Mouse (Mus musculus): ENCODE results near the gene Bscl2.

Gene Bscl2

GRCm38 (mm10) chr19:8837251-8837791 is at the start of gene Bscl2:
Bscl2 (plus strand) TSS chr19:8837467.
- DNase-seq = peak; percentile 84

DNA sequence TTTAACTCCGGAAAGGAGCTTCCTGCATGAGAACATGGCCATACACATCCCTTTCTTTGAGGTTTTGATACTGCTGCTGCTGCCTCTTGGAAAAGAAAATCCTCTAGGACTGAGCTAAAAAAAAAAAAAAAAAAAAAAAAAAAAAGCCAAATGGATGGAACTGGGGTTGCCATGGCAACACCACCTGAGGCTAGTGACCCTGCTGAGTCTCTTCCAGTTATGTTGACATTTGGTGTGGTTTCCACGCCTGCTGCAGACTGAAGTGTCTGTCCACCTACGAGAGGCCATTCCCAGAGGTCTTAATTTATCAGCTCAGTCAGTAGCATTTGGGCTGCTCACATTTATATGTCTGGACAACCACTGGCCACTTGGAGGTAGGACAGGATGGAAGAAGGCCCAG is 48.7 kb upstream of the Bscl2 start:
- no peak for DNase-seq

- DNase-seq = no peak
These were observed 48.1 kb upstream of the Bscl2 start for GRCm38 (mm10) chr19:8789171-8789570.

GRCm38 (mm10) chr19:8790171-8790570 is 47.1 kb upstream of the Bscl2 start:
- DNase-seq = no peak

- DNase-seq = peak; percentile 85
These were observed 38.9 kb upstream of the Bscl2 start, which contains the start of gene Polr2g for GRCm38 (mm10) chr19:8798264-8798946. Polr2g (minus strand) TSS chr19:8798577.

- no peak for DNase-seq
These were observed 38.3 kb upstream of the Bscl2 start for GRCm38 (mm10) chr19:8798947-8799315.

GRCm38 (mm10) chr19:8802130-8802821 is 35.0 kb upstream of the Bscl2 start, which contains the start of gene Zbtb3:
Zbtb3 (plus strand) TSS chr19:8802555.
- DNase-seq = peak; percentile 86

GRCm38 (mm10) chr19:8803204-8803780 is 34.0 kb upstream of the Bscl2 start:
- no peak for DNase-seq

- DNase-seq = no peak
These were observed 33.2 kb upstream of the Bscl2 start for GRCm38 (mm10) chr19:8803879-8804660.

GRCm38 (mm10) chr19:8806810-8807209 is 30.5 kb upstream of the Bscl2 start:
- no peak for DNase-seq

GRCm38 (mm10) chr19:8815812-8816211 is 21.5 kb upstream of the Bscl2 start:
- no peak for DNase-seq

DNA sequence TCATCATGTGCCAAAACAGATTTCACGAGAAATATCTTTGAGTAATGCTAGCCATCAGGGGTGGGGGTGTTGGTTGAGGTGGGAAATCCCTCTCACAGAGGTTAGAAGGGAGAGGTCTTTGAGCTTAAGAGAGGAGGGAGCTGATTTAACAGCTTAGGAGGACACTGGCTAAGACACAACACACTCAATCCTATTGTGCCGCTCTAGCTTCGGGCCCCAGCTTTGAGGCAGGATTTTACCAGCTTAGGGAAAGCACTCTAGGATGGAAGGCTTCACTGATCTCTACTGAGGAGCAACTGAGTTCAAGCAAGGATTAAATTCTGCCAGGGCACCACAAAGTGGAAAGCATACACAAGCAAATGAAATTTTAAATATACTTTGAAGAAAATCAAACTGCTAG is 20.3 kb upstream of the Bscl2 start:
- no peak for DNase-seq

- no peak for DNase-seq
These were observed 18.9 kb upstream of the Bscl2 start for GRCm38 (mm10) chr19:8818301-8818798.

GRCm38 (mm10) chr19:8818801-8819595 is 18.3 kb upstream of the Bscl2 start, which contains the start of gene Ttc9c:
Ttc9c (minus strand) TSS chr19:8819333.
- peak; percentile 92 for DNase-seq

GRCm38 (mm10) chr19:8819596-8820423 is 17.5 kb upstream of the Bscl2 start, which contains the start of gene Hnrnpul2:
Hnrnpul2 (plus strand) TSS chr19:8820010.
- peak; percentile 98 for DNase-seq

GRCm38 (mm10) chr19:8820424-8820956 is 16.8 kb upstream of the Bscl2 start:
- DNase-seq = peak; percentile 50

DNA sequence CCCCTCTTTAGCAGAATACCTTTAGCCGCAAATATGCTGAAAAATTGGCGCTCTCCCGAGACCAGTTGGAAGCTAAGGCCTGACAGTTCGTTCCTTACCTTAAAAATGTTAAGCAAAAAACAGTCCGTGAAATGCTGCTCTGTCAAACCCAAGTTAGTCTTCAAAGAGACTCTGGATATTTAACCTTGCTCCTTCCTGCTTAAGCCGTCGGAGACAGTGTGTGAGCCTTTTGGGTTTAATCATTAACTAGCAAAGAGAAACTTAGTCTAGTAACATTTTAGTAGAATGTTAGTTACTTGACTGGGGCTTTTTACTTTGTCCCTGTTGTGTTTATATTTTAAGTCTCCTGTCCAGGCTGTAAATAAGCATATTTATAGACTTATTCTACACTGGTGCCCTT is 16.1 kb upstream of the Bscl2 start:
- no peak for DNase-seq

DNA sequence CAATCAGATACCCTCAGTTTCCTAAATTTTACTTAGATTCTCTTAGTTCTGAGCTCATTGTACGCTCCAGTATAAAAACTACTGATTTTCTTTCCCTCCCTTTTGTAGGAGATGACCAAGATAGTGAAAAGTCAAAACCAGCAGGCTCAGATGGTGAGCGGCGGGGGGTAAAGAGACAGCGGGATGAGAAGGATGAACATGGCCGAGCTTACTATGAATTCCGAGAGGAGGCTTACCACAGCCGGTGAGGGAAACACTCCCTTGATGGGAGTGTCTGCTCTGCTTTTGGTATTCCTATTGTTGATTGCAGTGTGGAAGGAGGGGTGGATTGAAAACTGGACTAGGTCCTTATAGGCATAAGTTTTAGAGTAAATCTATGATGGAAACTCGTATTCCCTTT is 14.6 kb upstream of the Bscl2 start:
- DNase-seq = no peak

DNA sequence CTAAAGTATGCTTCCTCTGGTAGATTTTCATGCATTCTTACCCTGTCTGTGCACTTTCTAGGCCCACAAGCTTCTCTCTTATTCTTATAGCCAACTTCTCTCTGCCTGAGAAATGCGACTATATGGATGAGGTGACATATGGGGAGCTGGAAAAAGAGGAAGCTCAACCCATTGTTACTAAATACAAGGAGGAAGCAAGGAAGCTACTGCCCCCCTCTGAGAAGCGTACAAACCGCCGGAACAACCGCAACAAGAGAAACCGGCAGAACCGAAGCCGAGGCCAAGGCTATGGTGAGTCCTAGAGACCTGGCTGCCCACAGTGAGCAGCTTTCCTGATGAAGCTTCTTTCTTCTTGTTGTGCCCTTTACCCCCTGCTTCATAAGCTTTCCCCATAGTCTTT is 7.6 kb upstream of the Bscl2 start, which contains the start of gene AC129217.1:
TSS of gene AC129217.1 (plus strand) at position 114 of the 400 bp plus-strand sequence.
- DNase-seq = no peak

GRCm38 (mm10) chr19:8830664-8831063 is 6.6 kb upstream of the Bscl2 start:
- no peak for DNase-seq

Measured in right cerebral cortex, postnatal 14 days (tissue).